Mouse (Mus musculus): ENCODE data around the gene Fam241a.

DNA sequence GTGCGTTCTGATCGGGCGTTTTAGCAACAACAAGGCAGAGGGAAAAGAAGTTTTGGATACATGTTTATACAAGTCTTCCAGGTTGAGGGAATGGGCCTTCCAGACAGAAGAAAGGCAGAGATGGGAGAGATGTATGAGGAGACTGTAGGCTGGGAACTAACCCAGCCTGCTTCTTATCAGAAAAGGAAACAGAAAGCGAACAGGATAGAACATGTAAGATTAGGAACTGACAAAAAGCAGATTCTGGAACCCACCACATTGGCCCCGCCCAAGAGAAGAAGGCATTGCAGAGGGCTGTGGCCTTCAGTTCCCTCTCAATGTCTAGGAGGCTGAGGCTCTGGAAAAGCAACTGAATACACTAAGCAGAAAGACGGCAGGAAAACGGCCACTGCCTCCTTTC lies 2.2 kb downstream of the Fam241a start:
- TF ChIP-seq CTCF (IDR thresholded peaks at IDR 0.05; ENCODE audit: extremely low read depth, insufficient read length, insufficient replicate concordance, low read depth, low read length), result no peak
- no peak for TF ChIP-seq POLR2A (IDR thresholded peaks at IDR 0.05; ENCODE audit: low read depth, low read length)
